Mouse (Mus musculus) midbrain, embryonic 11.5 days (tissue): ENCODE results near the gene Efr3b. TPM values are rescaled to one million over a fixed set of nuclear protein-coding genes. Genes with fewer than 3 reads are reported as not detected.

Experiments used
- ATAC-seq: fragments of 200-750 bp; cut with Nextera tagmentation; 2 replicates; pipeline ENCODE4 v1.8.0; 2017; ENCODE audit warnings: moderate TSS enrichment, moderate library complexity; ENCODE audit not compliant: low FRiP score
- DNase-seq: peaks from one replicate; pipeline ENCODE4 v3.0.0; 2015; ENCODE audit warnings: low spot score; ENCODE audit errors: missing footprints
- H3K27ac ChIP-seq: fragments of 300-500 bp; sonication (generic); 2 replicates; pipeline ENCODE4 v1.5.1; 2014; ENCODE audit warnings: low read depth, low read length
- H3K27me3 ChIP-seq: fragments of 300-500 bp; sonication (generic); 2 replicates; pipeline ENCODE4 v1.6.1; 2014; ENCODE audit warnings: mild to moderate bottlenecking, low read length, moderate library complexity, mixed read lengths; ENCODE audit not compliant: control insufficient read depth, insufficient read depth
- H3K36me3 ChIP-seq: fragments of 300-500 bp; sonication (generic); 2 replicates; pipeline ENCODE4 v1.6.1; 2014; ENCODE audit warnings: mild to moderate bottlenecking, low read length, moderate library complexity, mixed read lengths; ENCODE audit not compliant: control insufficient read depth, insufficient read depth
- H3K4me1 ChIP-seq: fragments of 300-500 bp; sonication (generic); 2 replicates; pipeline ENCODE4 v1.6.1; 2014; ENCODE audit warnings: low read length; ENCODE audit not compliant: control insufficient read depth, insufficient read depth
- H3K4me2 ChIP-seq: fragments of 300-500 bp; sonication (generic); 2 replicates; pipeline ENCODE4 v1.6.1; 2014; ENCODE audit warnings: mild to moderate bottlenecking, moderate library complexity
- H3K4me3 ChIP-seq: fragments of 300-500 bp; sonication (generic); 2 replicates; pipeline ENCODE4 v1.5.1; 2014; ENCODE audit warnings: low read depth, low read length
- H3K9ac ChIP-seq: fragments of 300-500 bp; sonication (generic); 2 replicates; pipeline ENCODE4 v1.6.1; 2014; ENCODE audit warnings: low read length
- H3K9me3 ChIP-seq: fragments of 300-500 bp; sonication (generic); 2 replicates; pipeline ENCODE4 v1.6.1; 2016; ENCODE audit warnings: low read length; ENCODE audit not compliant: control insufficient read depth
- WGBS: fragments of 180-500 bp; shearing (Covaris S2); extraction: QIAGEN DNeasy Blood & Tissue Kit; methylation state at CpG from one replicate; pipeline ENCODE4 v1.1.7; 2014; 5-methylcytosine and 5-hydroxymethylcytosine counted together
- polyA plus RNA-seq: library from polyadenylated mRNA; unstranded; fragments of >200 nt; fragmentation: Nextera tagmentation; extraction: Ambion mirVana; gene quantifications from 2 replicates; pipeline ENCODE4 v1.2.1, GENCODE M21; 2014

Gene Efr3b
- polyA plus RNA-seq, 1 experiment from 2014 or later = 11.7 TPM

DNA sequence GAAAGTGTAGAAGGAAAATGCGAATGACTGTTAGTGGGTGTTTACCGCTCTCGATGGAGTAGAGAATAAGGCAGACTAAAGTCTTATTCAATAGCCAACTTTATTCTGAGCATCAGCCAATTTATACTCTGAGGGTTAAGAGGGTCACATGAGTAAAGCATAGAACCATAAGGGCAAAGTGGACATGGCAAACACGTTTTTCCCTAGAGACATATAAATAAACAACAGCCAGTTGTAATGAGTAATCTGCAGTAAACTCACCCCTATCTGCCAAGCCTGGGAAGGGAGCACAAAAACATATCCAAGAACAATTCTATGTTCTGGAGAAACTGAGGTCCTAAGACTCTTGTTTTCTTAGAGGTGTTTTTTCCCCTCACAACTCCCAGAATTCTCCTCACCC lies 29.8 kb upstream of the Efr3b start:
- H3K4me1 ChIP-seq = no peaks in the 10 kb centered on the region
- H3K9me3 ChIP-seq = no peaks in the 10 kb centered on the region
- DNase-seq (no peak), ATAC-seq (no peak)
- WGBS = 84% methylated on average over 4 of the region's 4 CpGs
- no peak overlapping the region for H3K9ac ChIP-seq
- H3K36me3 ChIP-seq = no peaks in the 10 kb centered on the region
- H3K4me3 ChIP-seq = no peak overlapping the region
- H3K27me3 ChIP-seq = no peaks in the 10 kb centered on the region
- H3K4me2 ChIP-seq = no peak overlapping the region
- no peak overlapping the region for H3K27ac ChIP-seq

DNA sequence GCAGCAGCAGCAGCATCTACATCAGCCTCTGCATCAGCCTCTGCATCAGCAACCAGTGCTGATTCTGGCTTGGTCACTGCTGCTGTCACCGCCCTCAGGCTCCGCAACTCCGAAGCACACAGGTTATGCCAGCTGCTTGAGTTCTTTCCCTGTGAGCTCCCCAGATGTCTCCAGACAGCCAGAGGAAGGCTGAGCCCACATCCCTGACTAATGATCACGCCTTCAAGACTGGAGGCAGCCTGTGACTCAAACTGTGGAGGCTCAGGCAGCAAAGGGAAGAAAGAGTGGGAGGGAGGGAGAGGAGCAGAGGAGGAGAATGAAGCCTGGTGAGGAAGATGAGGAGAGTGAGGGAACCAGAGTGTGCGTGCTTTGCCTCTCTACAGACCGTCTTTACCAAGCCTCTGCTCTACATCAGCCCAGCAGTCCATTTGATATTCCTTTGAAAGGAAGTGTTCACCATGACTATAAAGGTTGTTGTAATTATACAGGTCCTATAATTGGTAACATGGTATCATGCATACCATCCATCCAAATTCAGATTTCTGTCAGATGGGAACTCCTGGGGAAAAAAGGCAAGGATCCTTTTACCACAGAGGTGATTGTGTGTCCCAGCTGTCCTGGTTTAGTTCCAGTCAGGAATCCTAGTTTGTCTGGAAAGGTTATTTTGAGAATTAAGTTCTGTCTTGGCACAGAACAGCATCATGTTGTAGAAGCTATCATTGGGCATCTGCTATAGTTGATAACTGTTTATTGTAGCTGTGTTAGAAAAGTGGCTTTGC lies 28.2 kb upstream of the Efr3b start:
- no peak overlapping the region for H3K9ac ChIP-seq
- H3K4me3 ChIP-seq = no peak overlapping the region
- H3K4me2 ChIP-seq = no peak overlapping the region
- no peaks in the 10 kb centered on the region for H3K4me1 ChIP-seq
- no peaks in the 10 kb centered on the region for H3K9me3 ChIP-seq
- no peaks in the 10 kb centered on the region for H3K36me3 ChIP-seq
- no peak overlapping the region for H3K27ac ChIP-seq
- DNase-seq = no peak
- WGBS = 76% methylated on average over 6 of the region's 6 CpGs
- no peak for ATAC-seq
- H3K27me3 ChIP-seq = no peaks in the 10 kb centered on the region

DNA sequence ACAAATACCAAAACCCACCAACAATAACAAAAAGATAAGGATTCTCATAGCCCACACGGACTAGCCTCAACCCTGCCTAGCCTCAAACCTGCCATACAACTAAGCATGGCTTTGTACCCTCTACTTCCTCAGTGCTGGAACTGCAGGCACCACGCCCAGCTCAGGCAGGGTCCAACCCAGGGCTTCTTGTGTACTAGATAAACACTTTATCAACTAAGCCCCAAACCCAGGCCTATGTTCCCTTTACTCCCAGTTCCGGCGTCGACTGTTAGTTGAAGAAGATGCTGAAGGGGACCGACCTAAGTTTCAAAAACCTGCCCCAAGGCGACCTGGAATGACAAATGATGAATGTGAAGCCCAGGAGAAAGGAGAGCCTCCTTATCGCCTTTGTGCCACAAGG lies 27.2 kb upstream of the Efr3b start:
- ATAC-seq (no peak), DNase-seq (no peak)
- Histone ChIP-seq H3K4me3 (no peak overlapping the region), H3K27ac (no peak overlapping the region), H3K36me3 (no peaks in the 10 kb centered on the region), H3K9me3 (no peaks in the 10 kb centered on the region), H3K4me2 (no peak overlapping the region), H3K9ac (no peak overlapping the region), H3K27me3 (no peaks in the 10 kb centered on the region), H3K4me1 (no peaks in the 10 kb centered on the region)
- 84% methylated on average over 8 of the region's 8 CpGs for WGBS

GRCm38 (mm10) chr12:4065498-4065897 lies 26.8 kb upstream of the Efr3b start:
- ATAC-seq (no peak), DNase-seq (no peak)
- H3K4me1 ChIP-seq = no peaks in the 10 kb centered on the region
- no peak overlapping the region for H3K9ac ChIP-seq
- no peak overlapping the region for H3K4me3 ChIP-seq
- no peaks in the 10 kb centered on the region for H3K9me3 ChIP-seq
- H3K4me2 ChIP-seq = no peak overlapping the region
- 85% methylated on average over 2 of the region's 2 CpGs for WGBS
- no peaks in the 10 kb centered on the region for H3K36me3 ChIP-seq
- no peaks in the 10 kb centered on the region for H3K27me3 ChIP-seq
- no peak overlapping the region for H3K27ac ChIP-seq

- Histone ChIP-seq H3K27ac (no peak overlapping the region), H3K9ac (no peak overlapping the region), H3K36me3 (no peaks in the 10 kb centered on the region), H3K4me2 (no peak overlapping the region), H3K27me3 (no peaks in the 10 kb centered on the region), H3K4me1 (no peaks in the 10 kb centered on the region), H3K4me3 (no peak overlapping the region), H3K9me3 (no peaks in the 10 kb centered on the region)
- DNase-seq = no peak
- WGBS = 89% methylated on average over 4 of the region's 4 CpGs
- ATAC-seq = no peak
Observed at GRCm38 (mm10) chr12:4059683-4060082, 21.0 kb upstream of the Efr3b start.

DNA sequence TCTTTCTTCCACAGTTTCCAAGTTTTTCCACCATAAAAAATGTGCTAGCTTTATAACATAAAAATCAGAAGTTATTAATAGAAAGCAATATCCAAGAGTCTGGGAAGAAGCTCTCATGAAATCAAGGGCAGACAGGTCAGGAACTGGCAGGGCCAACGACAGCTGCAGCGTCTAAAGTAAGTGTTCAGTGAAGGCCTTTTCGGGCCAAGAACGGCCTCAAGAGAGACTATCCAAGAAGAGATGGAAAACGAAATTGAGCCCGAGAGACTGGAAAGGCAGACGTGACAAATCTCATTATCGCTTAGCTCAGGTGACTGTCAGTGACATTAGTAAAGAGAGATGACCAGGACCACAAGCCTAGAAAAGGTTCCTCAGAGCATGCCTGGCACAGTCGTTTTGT lies 19.6 kb upstream of the Efr3b start:
- Histone ChIP-seq H3K27me3 (no peaks in the 10 kb centered on the region), H3K4me1 (no peaks in the 10 kb centered on the region), H3K4me2 (no peak overlapping the region), H3K27ac (no peak overlapping the region), H3K36me3 (no peaks in the 10 kb centered on the region), H3K9ac (no peak overlapping the region), H3K4me3 (no peak overlapping the region), H3K9me3 (no peaks in the 10 kb centered on the region)
- no peak for ATAC-seq
- WGBS = 77% methylated on average over 9 of the region's 9 CpGs
- no peak for DNase-seq

- no peak overlapping the region for H3K9ac ChIP-seq
- DNase-seq (no peak), ATAC-seq (no peak)
- no peak overlapping the region for H3K27ac ChIP-seq
- no peak overlapping the region for H3K4me2 ChIP-seq
- no peaks in the 10 kb centered on the region for H3K36me3 ChIP-seq
- no peaks in the 10 kb centered on the region for H3K9me3 ChIP-seq
- no peak overlapping the region for H3K4me3 ChIP-seq
- H3K4me1 ChIP-seq = no peaks in the 10 kb centered on the region
- no peaks in the 10 kb centered on the region for H3K27me3 ChIP-seq
- 40% methylated on average over 4 of the region's 4 CpGs for WGBS
Observed at GRCm38 (mm10) chr12:4054845-4055244, 16.1 kb upstream of the Efr3b start.

- H3K36me3 ChIP-seq = no peaks in the 10 kb centered on the region
- H3K4me1 ChIP-seq = no peaks in the 10 kb centered on the region
- H3K9me3 ChIP-seq = no peaks in the 10 kb centered on the region
- no peak for DNase-seq
- H3K4me2 ChIP-seq = no peak overlapping the region
- H3K27me3 ChIP-seq = no peaks in the 10 kb centered on the region
- H3K4me3 ChIP-seq = no peak overlapping the region
- H3K27ac ChIP-seq = no peak overlapping the region
- 90% methylated on average over 3 of the region's 3 CpGs for WGBS
- ATAC-seq = no peak
- no peak overlapping the region for H3K9ac ChIP-seq
Observed at GRCm38 (mm10) chr12:4053643-4054042, 14.9 kb upstream of the Efr3b start.

GRCm38 (mm10) chr12:4050861-4051425 lies 12.2 kb upstream of the Efr3b start:
- Histone ChIP-seq H3K9me3 (no peaks in the 10 kb centered on the region), H3K4me1 (no peaks in the 10 kb centered on the region), H3K9ac (no peak overlapping the region), H3K36me3 (no peaks in the 10 kb centered on the region), H3K27ac (no peak overlapping the region), H3K4me3 (no peak overlapping the region), H3K27me3 (no peaks in the 10 kb centered on the region), H3K4me2 (no peak overlapping the region)
- WGBS = 72% methylated on average over 9 of the region's 9 CpGs
- no peak for DNase-seq
- ATAC-seq = no peak
